Mouse (Mus musculus): ENCODE measurements around the gene Pnpla3.
A peak's percentile ranks its signal among the peaks of the same experiment; 100 is the strongest.

Pnpla3 gene

DNA sequence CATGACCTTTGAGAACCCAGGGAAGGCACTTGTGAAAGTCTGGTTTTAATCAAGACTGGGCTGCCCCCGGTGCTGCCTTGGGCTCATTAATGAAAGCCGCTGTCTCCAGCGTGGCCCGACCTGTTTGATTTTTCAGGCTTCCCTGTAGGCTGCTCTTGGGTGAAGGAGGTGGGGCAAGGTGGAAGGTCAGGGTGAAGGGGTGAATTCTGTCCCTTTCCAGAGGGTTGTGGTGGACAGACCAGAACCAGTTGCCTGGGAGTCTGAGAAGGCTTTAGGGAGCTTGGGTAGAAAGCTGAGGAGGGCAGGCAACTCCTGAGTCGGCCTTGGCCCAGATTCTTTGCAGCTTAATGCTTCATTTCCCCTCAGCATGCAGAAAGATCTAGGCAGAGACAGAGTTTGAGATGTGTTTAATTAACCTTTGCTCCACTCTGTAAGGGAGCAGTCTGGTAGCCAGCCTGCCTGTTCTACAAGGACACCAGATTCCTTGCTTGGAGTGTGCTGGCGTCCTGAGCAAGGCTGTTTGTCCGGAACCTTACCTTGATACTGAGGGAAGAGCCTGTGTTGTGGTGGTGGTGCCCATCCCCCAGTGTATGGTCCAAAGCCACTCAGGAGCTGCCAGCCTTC, 48.9 kb downstream of the Pnpla3 start:
- ATAC-seq (ENCODE audit: low TSS enrichment): no peak

- no peak for ATAC-seq (ENCODE audit: low TSS enrichment)
Measured at GRCm38 (mm10) chr15:84217969-84218782, 50.5 kb downstream of the Pnpla3 start.

DNA sequence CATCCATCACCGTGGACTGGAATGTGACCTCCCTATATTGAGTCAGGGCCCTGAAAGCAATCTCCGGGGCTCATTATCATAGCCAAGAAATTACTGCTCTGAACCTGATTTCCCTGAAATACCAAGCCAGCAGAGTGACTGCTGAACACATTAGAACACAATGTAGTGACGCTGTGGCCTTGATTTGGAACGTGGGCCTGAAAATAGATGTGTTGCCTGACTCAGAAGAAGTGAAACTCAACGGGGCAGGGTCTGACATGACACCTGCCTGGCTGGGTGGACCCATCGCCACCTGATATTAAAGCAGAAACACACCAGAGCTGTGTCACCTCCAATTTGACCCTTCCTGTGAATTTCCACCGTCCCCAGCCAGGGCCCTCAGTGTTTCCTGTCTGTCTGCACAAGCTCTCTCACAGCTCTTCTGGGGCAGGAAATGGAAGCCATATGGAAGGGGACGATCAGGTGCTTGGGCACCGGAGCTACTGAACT, 51.2 kb downstream of the Pnpla3 start:
- ATAC-seq (ENCODE audit: low TSS enrichment): no peak

GRCm38 (mm10) chr15:84221539-84221938, 53.9 kb downstream of the Pnpla3 start:
- ATAC-seq (ENCODE audit: low TSS enrichment): no peak

DNA sequence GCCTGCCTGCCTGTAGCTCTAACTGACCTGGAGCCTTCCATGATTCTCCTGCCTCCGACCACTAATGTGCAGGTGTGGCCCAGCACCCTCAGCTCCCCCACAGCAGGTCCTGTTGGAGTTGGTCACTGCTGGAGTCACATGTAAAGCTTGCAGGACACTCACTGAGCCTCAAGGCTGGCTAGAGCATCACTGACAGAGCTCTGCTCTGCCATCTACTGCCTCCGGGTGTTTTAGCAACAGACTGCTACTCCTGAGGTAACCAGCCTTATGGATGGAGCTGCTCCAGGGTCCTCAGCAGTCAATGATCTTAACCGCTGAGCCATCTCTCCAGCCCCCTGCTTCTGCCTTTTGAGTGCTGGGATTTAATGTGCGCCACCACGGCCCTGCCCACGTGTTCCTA, 55.8 kb downstream of the Pnpla3 start:
- ATAC-seq (ENCODE audit: low TSS enrichment): peak; percentile 93

- no peak for ATAC-seq (ENCODE audit: low TSS enrichment)
Measured at GRCm38 (mm10) chr15:84224779-84225178, 57.1 kb downstream of the Pnpla3 start.

GRCm38 (mm10) chr15:84226918-84227317, 59.3 kb downstream of the Pnpla3 start:
- ATAC-seq (ENCODE audit: low TSS enrichment): no peak

DNA sequence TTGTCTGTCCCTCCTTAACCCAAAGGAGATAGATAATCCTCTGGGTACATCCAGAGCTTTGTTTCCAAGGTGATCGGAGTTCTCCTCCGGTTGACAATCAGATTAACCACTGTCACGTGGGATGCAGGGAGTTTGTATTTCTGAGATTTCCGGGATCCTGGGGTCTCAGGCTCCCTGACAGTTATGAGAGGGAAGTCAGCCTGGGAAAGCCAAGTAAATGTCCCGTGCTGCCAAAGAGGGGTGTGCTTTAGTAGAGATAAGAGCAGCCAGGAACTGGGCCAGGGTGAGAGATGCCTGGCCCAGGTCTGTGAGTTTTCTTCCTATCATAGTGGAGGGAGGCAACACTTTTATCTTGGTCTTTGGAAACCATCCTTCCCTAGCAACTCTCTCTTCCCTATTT, 63.0 kb downstream of the Pnpla3 start:
- ATAC-seq (ENCODE audit: low TSS enrichment): no peak

- peak; percentile 86 for ATAC-seq (ENCODE audit: low TSS enrichment)
Measured at GRCm38 (mm10) chr15:84231113-84231712, 63.6 kb downstream of the Pnpla3 start.

- peak; percentile 60 for ATAC-seq (ENCODE audit: low TSS enrichment)
Measured at GRCm38 (mm10) chr15:84231721-84232561, 64.3 kb downstream of the Pnpla3 start, which contains the start of gene Parvb. TSS of gene Parvb (plus strand) at chr15:84232043.

GRCm38 (mm10) chr15:84232609-84233008, 65.0 kb downstream of the Pnpla3 start:
- ATAC-seq (ENCODE audit: low TSS enrichment): no peak

GRCm38 (mm10) chr15:84234794-84235581, 67.4 kb downstream of the Pnpla3 start:
- no peak for ATAC-seq (ENCODE audit: low TSS enrichment)

DNA sequence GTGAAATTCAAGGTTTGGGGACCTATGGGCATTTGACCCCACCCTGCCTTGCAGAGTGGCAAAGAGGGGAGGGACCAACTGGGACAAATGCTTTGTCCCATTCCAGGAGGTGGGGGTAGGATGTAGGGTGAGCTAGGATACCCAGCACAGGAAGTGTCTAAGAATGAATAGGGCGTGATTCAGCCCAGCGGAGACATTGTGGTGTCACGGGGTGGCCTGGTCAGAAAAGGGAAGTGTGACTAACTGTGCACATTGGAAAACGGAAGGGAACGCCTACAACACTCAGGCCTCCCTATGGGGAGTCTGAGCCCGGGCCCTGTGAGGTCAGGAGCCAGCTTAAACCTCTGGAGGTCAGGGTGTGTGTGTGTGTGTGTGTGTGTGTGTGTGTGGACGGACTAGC, 68.0 kb downstream of the Pnpla3 start:
- ATAC-seq (ENCODE audit: low TSS enrichment): no peak
